Mouse (Mus musculus): ENCODE results near the gene Pip4k2a.

Gene Pip4k2a

GRCm38 (mm10) chr2:18891991-18892537 lies 105.9 kb downstream of the Pip4k2a start:
- DNase-seq: no peak

- no peak for DNase-seq
Measured at GRCm38 (mm10) chr2:18890227-18891001, 107.5 kb downstream of the Pip4k2a start.

DNA sequence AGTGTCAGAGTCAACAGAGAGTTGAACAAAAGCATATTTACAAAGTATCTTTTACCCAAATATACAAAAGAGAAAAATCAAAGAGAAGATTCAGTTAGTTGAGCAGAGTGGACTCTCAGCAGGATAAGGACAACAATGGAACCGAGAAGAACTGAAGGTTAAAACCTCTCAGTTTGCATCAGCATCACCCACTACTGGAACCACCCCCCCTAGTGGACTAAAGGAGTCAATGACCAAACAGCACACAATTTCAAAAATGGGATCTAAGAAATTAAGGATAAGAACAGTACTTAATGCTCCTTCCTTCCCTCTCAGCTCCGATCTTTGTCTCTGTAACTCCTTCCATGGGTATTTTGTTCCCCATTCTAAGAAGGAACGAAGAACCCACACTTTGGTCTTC lies 113.6 kb downstream of the Pip4k2a start:
- no peak for DNase-seq

DNA sequence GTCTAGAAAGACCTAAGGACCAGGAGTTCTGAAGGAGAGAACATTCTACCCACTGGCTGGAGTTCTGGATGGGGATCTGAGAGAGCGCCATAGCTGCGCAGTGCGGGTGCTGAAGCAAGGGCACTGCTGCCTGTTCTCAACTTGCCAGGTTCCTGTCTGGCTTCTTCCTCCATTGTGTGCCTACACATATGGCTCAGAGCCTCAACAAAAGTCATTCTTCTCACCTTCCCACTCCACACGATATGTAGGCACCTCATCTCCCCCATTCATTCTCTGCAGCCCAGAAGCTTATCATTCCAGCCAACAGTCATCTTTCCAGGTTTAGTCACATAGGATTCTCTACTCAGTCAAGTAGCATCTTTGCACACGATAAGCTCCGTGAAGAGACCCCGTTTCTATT lies 123.3 kb downstream of the Pip4k2a start:
- DNase-seq: peak; percentile 53

- no peak for DNase-seq
Measured at GRCm38 (mm10) chr2:18874063-18874462, 123.9 kb downstream of the Pip4k2a start.

GRCm38 (mm10) chr2:18873440-18873839 lies 124.5 kb downstream of the Pip4k2a start:
- DNase-seq: no peak

GRCm38 (mm10) chr2:18872797-18873196 lies 125.1 kb downstream of the Pip4k2a start:
- DNase-seq: peak; percentile 68

DNA sequence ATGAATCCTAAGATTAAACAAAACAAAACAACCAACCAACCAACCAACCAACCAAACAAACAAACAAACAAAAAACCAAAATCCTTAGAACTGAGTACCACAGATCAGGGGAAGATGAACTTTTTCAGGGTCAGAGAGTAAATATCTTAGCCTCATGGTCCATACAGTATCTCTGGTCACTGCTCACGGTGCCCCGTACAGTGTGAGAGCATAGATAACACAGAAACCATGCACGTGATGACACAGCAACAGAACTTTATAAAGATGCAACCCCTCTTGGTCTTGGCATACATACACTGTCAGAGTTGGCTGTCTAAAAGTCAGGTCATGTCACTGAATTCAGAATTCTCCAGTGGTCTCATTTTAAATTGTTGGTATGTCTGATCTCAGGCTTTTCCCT lies 126.8 kb downstream of the Pip4k2a start:
- DNase-seq: no peak

- DNase-seq: no peak
Measured at GRCm38 (mm10) chr2:18867069-18867468, 130.9 kb downstream of the Pip4k2a start.

DNA sequence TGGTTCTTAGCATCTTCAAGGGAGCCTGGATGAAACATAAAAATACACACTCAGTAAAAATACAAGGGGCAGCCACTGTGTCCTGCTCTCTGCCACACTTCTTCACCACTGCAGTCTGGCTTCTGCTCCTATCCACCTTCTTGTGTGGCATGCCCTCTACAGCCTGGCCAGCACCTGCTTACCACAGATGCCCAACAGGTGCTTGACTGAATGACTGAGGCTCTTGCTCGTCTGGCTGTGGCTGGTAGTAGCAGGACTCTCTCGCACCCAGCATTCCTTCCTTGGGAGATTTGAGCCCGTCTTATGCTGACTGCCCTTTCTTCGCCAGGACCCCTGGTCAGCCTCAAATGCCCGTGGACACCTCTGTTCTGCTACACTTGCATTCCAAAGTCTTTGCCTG lies 133.2 kb downstream of the Pip4k2a start:
- DNase-seq: no peak

GRCm38 (mm10) chr2:18861607-18862158 lies 136.2 kb downstream of the Pip4k2a start:
- DNase-seq: no peak

- DNase-seq: no peak
Measured at GRCm38 (mm10) chr2:18860686-18861085, 137.2 kb downstream of the Pip4k2a start.

DNA sequence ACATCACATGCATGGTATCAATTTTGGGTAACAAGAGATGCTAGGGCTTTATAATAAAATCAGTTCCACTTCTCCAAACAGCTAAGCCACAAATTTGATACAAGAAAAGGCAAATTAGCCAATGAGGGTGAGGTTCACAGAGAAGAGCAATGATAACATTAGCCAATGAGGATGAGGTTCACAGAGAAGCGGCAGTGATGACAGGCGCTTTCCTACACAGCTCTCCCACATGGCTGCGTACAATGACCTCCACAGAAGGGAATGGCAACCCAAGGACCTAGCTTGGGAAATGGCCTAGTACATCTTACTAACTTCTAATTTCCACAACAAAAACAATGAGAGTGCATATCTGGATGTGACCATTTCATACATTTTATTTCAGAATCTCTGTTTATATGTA lies 140.0 kb downstream of the Pip4k2a start:
- DNase-seq: no peak

DNA sequence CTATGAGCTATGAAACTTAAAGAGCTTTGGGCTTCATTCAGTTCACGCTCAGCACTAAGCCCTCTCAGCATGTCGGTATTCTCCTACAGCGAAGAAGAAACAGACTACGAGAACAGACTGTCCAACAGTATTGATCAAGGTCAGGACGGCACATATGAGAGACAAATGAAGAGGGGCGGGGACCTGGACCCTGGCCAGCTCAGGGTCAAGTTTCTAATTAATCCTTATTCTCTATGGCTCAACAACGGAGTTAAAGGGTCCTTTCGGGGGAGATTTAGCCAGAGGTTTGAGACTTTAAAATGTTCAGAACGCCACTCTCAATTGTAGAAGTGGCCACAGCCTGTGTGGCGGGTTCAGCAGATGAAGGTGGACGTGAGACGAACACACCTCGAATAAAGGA lies 141.5 kb downstream of the Pip4k2a start:
- DNase-seq: no peak

- DNase-seq: no peak
Measured at GRCm38 (mm10) chr2:18855246-18855645, 142.7 kb downstream of the Pip4k2a start.

DNA sequence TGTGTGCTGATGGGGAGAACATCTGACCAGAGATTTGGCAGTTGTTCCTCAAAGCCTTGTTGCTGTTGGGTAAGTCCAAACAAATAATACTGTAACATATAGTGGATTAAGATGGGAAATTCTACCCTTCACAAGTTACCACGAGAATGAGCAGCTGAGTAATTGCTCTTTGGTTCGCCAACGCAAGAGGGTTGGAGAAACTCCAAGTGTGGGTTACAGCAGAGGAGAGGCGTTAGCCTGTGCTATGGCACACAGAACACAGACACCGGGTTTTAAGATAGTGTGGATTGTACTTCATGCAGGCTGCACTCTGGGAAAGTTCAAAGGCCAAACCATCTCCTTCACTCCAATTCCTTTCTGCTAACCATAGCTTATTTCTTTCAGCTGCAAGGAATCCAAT lies 144.6 kb downstream of the Pip4k2a start:
- peak; percentile 33 for DNase-seq

- DNase-seq: no peak
Measured at GRCm38 (mm10) chr2:18850657-18851056, 147.3 kb downstream of the Pip4k2a start.

DNA sequence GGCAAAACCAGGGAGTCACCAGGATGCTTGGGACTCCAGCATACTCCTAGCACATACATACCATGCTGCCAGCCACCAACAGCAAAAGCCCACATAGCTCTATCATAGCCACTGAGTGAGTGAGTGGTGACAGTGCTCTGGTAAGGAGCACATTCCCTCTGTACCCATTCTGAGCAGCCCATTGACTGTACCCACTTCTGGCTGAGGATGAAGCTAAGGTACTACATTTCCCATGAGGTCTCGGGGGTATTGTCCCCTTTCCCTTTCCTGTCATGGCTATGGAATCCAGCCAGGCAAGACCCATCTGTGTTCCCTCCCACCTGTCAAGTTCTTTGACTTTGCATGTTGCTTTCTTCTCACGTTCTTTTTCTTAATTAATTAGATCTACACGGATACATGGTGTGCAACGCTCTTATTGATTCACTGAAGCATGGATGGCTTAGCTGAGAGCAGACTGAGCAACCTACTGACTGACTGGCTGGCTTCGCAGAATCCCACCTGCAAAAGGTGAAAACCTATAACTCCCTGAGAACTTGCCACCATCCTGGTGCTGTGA lies 149.8 kb downstream of the Pip4k2a start:
- no peak for DNase-seq

DNA sequence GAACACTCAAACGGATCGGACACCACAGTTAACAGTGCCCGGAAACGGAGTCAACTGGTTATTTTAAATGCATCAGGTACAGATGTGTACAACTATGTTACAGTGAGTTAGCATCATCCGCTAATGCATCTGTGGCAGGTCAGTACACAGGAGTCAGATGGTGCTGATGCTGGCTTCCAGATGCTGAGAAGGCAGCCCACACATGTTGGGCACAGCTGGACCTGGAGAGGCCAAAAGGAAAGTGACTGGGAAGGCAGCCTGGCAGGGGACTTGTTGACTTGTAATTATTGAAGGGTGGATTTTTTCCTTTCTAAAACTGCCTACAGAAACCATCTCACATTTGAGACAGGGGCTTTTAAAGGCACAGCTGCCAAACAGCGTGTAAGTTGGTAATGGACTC lies 155.4 kb downstream of the Pip4k2a start:
- DNase-seq: no peak

- peak; percentile 64 for DNase-seq
Measured at GRCm38 (mm10) chr2:18841051-18841450, 156.9 kb downstream of the Pip4k2a start.

DNA sequence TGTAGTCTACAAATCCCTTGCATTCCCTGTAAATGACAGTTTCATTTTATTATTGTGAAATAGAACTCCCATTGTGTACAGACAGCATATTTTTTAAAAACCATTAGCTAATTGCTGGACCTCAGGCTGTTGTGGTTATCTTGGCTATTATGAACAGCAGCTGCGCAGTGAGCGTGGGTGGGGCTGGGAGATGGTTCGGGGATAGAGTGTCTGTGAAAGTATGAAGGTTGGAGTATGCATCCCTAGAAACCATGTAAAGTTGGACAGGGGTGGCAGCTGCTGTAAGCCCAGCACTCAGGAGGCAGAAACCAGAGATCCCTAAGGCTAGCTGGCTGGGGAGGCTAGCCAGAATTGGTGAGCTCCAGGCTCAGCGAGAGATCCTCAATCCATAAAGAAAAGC lies 158.4 kb downstream of the Pip4k2a start:
- no peak for DNase-seq

GRCm38 (mm10) chr2:18835266-18835908 lies 162.5 kb downstream of the Pip4k2a start:
- no peak for DNase-seq

DNA sequence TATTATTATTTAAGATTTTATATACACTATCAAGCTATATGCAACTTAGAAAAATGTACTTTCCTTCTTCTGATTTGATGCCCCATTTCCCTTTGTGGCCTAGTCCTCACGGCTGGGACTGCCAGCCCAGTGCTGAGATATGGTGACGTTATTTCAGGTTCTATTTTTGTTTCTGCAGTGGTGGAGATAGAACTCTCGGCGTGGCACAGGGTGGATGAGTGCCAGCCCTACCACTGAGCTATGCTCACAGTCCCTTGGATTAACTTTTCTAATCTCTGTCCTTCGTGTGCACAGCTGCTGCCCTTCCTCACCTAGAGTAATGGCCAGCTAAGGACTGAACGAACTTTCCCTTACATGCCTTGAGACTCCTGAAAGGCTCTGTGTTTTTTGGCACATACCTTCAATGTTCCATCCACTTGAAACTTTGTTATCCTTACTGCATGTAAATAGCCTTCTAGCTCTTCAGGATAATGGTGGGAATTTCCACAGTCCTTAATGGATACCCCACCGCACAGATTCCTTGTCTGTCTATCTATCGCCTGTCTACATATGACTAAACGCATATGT lies 164.8 kb downstream of the Pip4k2a start:
- no peak for DNase-seq

Measured in right cerebral cortex, adult 18-20 months (tissue).